Mouse (Mus musculus) megakaryocyte, embryonic 14.5 days (primary cell): ENCODE measurements at regions not wholly inside any gene's neighbourhood (a gene's known extent, or its start where the extent isn't known, plus 50 kb on each side); places are given as distances from the start of the nearest gene placed in this dataset.

ENCODE experiments used
- FLI1 ChIP-seq: IDR thresholded peaks from 2 replicates; pipeline ENCODE4 v1.6.1; 2012; ENCODE audit warnings: low read length, inconsistent platforms, mixed read lengths
- GATA1 ChIP-seq: IDR thresholded peaks from 3 replicates; pipeline ENCODE4 v1.6.1; 2012; ENCODE audit warnings: mixed read lengths, low read length, inconsistent platforms, borderline replicate concordance

DNA sequence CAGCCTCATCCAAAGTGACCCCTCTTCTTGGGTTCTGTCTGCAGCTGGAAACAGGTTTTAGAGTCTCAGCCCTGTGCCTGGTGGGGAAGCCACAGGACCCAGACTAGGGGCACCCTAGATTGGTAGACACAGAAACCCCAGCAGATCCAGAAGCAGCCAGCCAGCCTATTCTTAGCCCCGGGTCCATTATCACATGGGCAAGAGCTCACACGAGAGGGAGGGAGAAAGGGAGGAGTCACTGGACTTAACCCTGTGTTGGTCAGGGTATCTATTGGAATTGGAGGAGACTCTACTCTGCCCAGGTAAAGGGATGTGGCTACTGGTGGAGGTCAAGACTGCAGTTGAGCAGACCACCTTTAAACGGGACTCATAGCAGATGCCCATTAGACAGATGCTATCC, 101.5 kb upstream of the Unc5b start:
- no peak for TF ChIP-seq GATA1
- no peak for TF ChIP-seq FLI1
